Mouse (Mus musculus) MEL (cell line): ENCODE data around the gene Sost. TPM values are rescaled to one million over a fixed set of nuclear protein-coding genes. Genes with fewer than 3 reads are reported as not detected.

Experiments used
- DNase-seq: peaks from one replicate; pipeline ENCODE4 v3.0.0; 2011; ENCODE audit warnings: low read depth, low spot score
- H3K27ac ChIP-seq: 2 replicates; pipeline ENCODE4 v1.5.1; 2012; ENCODE audit warnings: low read depth, mild to moderate bottlenecking, control low read depth, low read length, moderate library complexity; ENCODE audit not compliant: control insufficient read depth
- H3K27me3 ChIP-seq, 2 experiments: fragments of 150-350 bp in 1 of 2; sonication (generic) in 1 of 2; 2 replicates each; pipeline ENCODE4 v1.6.1; 2012; ENCODE audit warnings: low read length in 2 of 2, mild to moderate bottlenecking in 2 of 2, improper control_type of control experiment in 1 of 2, moderate library complexity in 1 of 2; ENCODE audit not compliant: insufficient read depth in 2 of 2, control insufficient read depth in 1 of 2
- H3K36me3 ChIP-seq, 2 experiments: 2 replicates each; pipeline ENCODE4 v1.6.1; 2012 to 2014; ENCODE audit warnings: low read length in 2 of 2, improper control_type of control experiment in 1 of 2, inconsistent platforms in 1 of 2, mild to moderate bottlenecking in 1 of 2; ENCODE audit not compliant: insufficient read depth in 2 of 2, control insufficient read depth in 1 of 2
- H3K4me1 ChIP-seq, 2 experiments: fragments of 150-350 bp in 1 of 2; sonication (generic) in 1 of 2; 2 replicates each; pipeline ENCODE4 v1.6.1; 2012; ENCODE audit warnings: low read length in 2 of 2, improper control_type of control experiment in 1 of 2, mild to moderate bottlenecking in 1 of 2; ENCODE audit not compliant: insufficient read depth in 2 of 2, control insufficient read depth in 1 of 2
- H3K4me3 ChIP-seq, 2 experiments: fragments of 150-350 bp in 1 of 2; sonication (generic) in 1 of 2; 2 replicates each; pipeline ENCODE4 v1.5.1; 2012; ENCODE audit warnings: low read depth in 2 of 2, low read length in 2 of 2, mild to moderate bottlenecking in 2 of 2, moderate library complexity in 2 of 2, control low read depth in 1 of 2, improper control_type of control experiment in 1 of 2; ENCODE audit not compliant: control insufficient read depth in 1 of 2, insufficient read depth in 1 of 2
- H3K79me2 ChIP-seq: 2 replicates; pipeline ENCODE4 v1.6.1; 2012; ENCODE audit warnings: mild to moderate bottlenecking, low read length, moderate library complexity; ENCODE audit not compliant: control insufficient read depth, poor library complexity, insufficient read depth
- H3K9ac ChIP-seq: 2 replicates; pipeline ENCODE4 v1.6.1; 2012; ENCODE audit warnings: low read depth, mild to moderate bottlenecking, control low read depth, low read length, moderate library complexity; ENCODE audit not compliant: control insufficient read depth, poor library complexity, severe bottlenecking
- H3K9me3 ChIP-seq: fragments of 150-350 bp; sonication (generic); replicated peaks from 2 replicates; pipeline ENCODE4 v1.6.1; 2012; ENCODE audit warnings: mild to moderate bottlenecking, low read length, improper control_type of control experiment, moderate library complexity; ENCODE audit not compliant: insufficient read depth
- CTCF ChIP-seq, 3 experiments: IDR thresholded peaks in 2 of 3; conservative IDR thresholded peaks in 1 of 3; 2 replicates each; pipeline ENCODE4 v1.5.1; 2011 to 2012; ENCODE audit warnings: low read length in 3 of 3, low read depth in 2 of 3, mild to moderate bottlenecking in 2 of 3, improper control_type of control experiment in 1 of 3, inconsistent platforms in 1 of 3, mixed read lengths in 1 of 3, moderate library complexity in 1 of 3; ENCODE audit not compliant: control insufficient read depth in 1 of 3, insufficient read depth in 1 of 3, poor library complexity in 1 of 3, severe bottlenecking in 1 of 3
- E2F4 ChIP-seq: IDR thresholded peaks from 2 replicates; pipeline ENCODE4 v1.6.1; 2011; ENCODE audit warnings: low read depth, low read length, improper control_type of control experiment, borderline replicate concordance
- ELF1 ChIP-seq: IDR thresholded peaks from 2 replicates; pipeline ENCODE4 v1.6.1; 2014; ENCODE audit warnings: low read depth, mild to moderate bottlenecking, inconsistent platforms, low read length, improper control_type of control experiment, moderate library complexity
- ETS1 ChIP-seq: IDR thresholded peaks from 2 replicates; pipeline ENCODE4 v1.6.1; 2012; ENCODE audit warnings: low read depth, mild to moderate bottlenecking, inconsistent platforms, low read length, improper control_type of control experiment, moderate library complexity
- GABPA ChIP-seq: IDR thresholded peaks from 2 replicates; pipeline ENCODE4 v1.6.1; 2012; ENCODE audit warnings: low read depth, mild to moderate bottlenecking, inconsistent platforms, low read length, improper control_type of control experiment, moderate library complexity
- GATA1 ChIP-seq: IDR thresholded peaks from 2 replicates; pipeline ENCODE4 v1.6.1; 2011; ENCODE audit warnings: low read depth, low read length, improper control_type of control experiment
- HCFC1 ChIP-seq: IDR thresholded peaks from 2 replicates; pipeline ENCODE4 v1.6.1; 2012; ENCODE audit warnings: low read depth, mild to moderate bottlenecking, inconsistent platforms, low read length, improper control_type of control experiment, moderate library complexity
- JUND ChIP-seq: IDR thresholded peaks from 2 replicates; pipeline ENCODE4 v1.6.1; 2011; ENCODE audit warnings: low read depth, mild to moderate bottlenecking, improper control_type of control experiment, low read length
- KAT2A ChIP-seq: conservative IDR thresholded peaks from 2 replicates; pipeline ENCODE4 v1.6.1; 2012; ENCODE audit warnings: low read depth, low read length, improper control_type of control experiment, inconsistent platforms
- MAX ChIP-seq: IDR thresholded peaks from 2 replicates; pipeline ENCODE4 v1.6.1; 2011; ENCODE audit warnings: low read length, improper control_type of control experiment
- MAZ ChIP-seq: IDR thresholded peaks from 2 replicates; pipeline ENCODE4 v1.6.1; 2012; ENCODE audit warnings: low read depth, mild to moderate bottlenecking, inconsistent platforms, low read length, improper control_type of control experiment
- MEF2A ChIP-seq: IDR thresholded peaks from 2 replicates; pipeline ENCODE4 v1.6.1; 2014; ENCODE audit warnings: low read depth, mild to moderate bottlenecking, inconsistent platforms, low read length, improper control_type of control experiment; ENCODE audit not compliant: poor library complexity, insufficient replicate concordance, severe bottlenecking; ENCODE audit errors: extremely low read depth
- MYC ChIP-seq: IDR thresholded peaks from 2 replicates; pipeline ENCODE4 v1.6.1; 2011; ENCODE audit warnings: low read depth, mild to moderate bottlenecking, low read length, improper control_type of control experiment, moderate library complexity
- POLR2A ChIP-seq, 2 experiments: IDR thresholded peaks; 2 replicates each; pipeline ENCODE4 v1.6.1; 2011 to 2012; ENCODE audit warnings: low read length in 2 of 2, mild to moderate bottlenecking in 2 of 2, control low read depth in 1 of 2, improper control_type of control experiment in 1 of 2, low read depth in 1 of 2, moderate library complexity in 1 of 2; ENCODE audit not compliant: control insufficient read depth in 1 of 2, insufficient read depth in 1 of 2, poor library complexity in 1 of 2
- RAD21 ChIP-seq: IDR thresholded peaks from 2 replicates; pipeline ENCODE4 v1.6.1; 2011; ENCODE audit warnings: mild to moderate bottlenecking, low read depth, low read length, improper control_type of control experiment
- RCOR1 ChIP-seq: IDR thresholded peaks from 2 replicates; pipeline ENCODE4 v1.6.1; 2012; ENCODE audit warnings: low read depth, mild to moderate bottlenecking, inconsistent platforms, low read length, improper control_type of control experiment
- SMC3 ChIP-seq: IDR thresholded peaks from 2 replicates; pipeline ENCODE4 v1.6.1; 2011; ENCODE audit warnings: low read depth, low read length, improper control_type of control experiment
- TAL1 ChIP-seq: IDR thresholded peaks from 2 replicates; pipeline ENCODE4 v1.6.1; 2012; ENCODE audit warnings: mild to moderate bottlenecking, inconsistent platforms, low read length, moderate library complexity, mixed read lengths
- TCF12 ChIP-seq: IDR thresholded peaks from 2 replicates; pipeline ENCODE4 v1.6.1; 2014; ENCODE audit warnings: low read depth, mild to moderate bottlenecking, inconsistent platforms, low read length, improper control_type of control experiment, moderate library complexity
- USF1 ChIP-seq: IDR thresholded peaks from 2 replicates; pipeline ENCODE4 v1.6.1; 2014; ENCODE audit warnings: low read depth, mild to moderate bottlenecking, inconsistent platforms, low read length, improper control_type of control experiment, moderate library complexity
- ZC3H11A ChIP-seq: IDR thresholded peaks from 2 replicates; pipeline ENCODE4 v1.6.1; 2012; ENCODE audit warnings: low read depth, mild to moderate bottlenecking, inconsistent platforms, low read length, improper control_type of control experiment
- ZKSCAN1 ChIP-seq: IDR thresholded peaks from 2 replicates; pipeline ENCODE4 v1.6.1; 2012; ENCODE audit warnings: low read depth, mild to moderate bottlenecking, inconsistent platforms, low read length, improper control_type of control experiment, moderate library complexity
- polyA plus RNA-seq, 2 experiments: library from polyadenylated mRNA; stranded (reverse) in 1 of 2; unstranded in 1 of 2; fragments of >175 nt in 1 of 2; fragments of >200 nt in 1 of 2; gene quantifications; 2 replicates each; pipeline versions ENCODE4 v1.2.1 to v1.2.4; 2012; ENCODE audit warnings: low replicate concordance in 2 of 2, low read depth in 1 of 2; ENCODE audit not compliant: insufficient read length in 2 of 2, insufficient read depth in 1 of 2, missing spikeins in 1 of 2
- total RNA-seq: library from RNA; depleted of rRNA; stranded (reverse); fragments of 300-350 nt; gene quantifications from 2 replicates; pipeline ENCODE4 v1.2.3, GENCODE M21; 2012

Gene Sost
- total and polyA plus RNA-seq, 3 experiments: not detected

- Histone ChIP-seq H3K9me3 (no peaks in the 10 kb centered on the region), H3K27me3 (peaks cover 2 to 3% of the 10 kb centered on the region in 2 experiments; a peak in 3 of 4 replicates), H3K36me3 (no peaks in the 10 kb centered on the region), H3K4me3 (no peak overlapping the region), H3K79me2 (no peaks in the 10 kb centered on the region), H3K9ac (no peak overlapping the region), H3K4me1 (no peaks in the 10 kb centered on the region), H3K27ac (no peak overlapping the region)
- TF ChIP-seq TAL1: no peak
- no peak for TF ChIP-seq KAT2A
- no peak for TF ChIP-seq ZKSCAN1
- TF ChIP-seq USF1: no peak
- TF ChIP-seq POLR2A (IDR thresholded peaks at IDR 0.05; ENCODE audit: control insufficient read depth in 1 of 2, insufficient read depth in 1 of 2, low read depth in 1 of 2, low read length in 2 of 2, poor library complexity in 1 of 2): no peak
- TF ChIP-seq ZC3H11A: no peak
- no peak for TF ChIP-seq ELF1
- no peak for TF ChIP-seq MEF2A
- no peak for TF ChIP-seq GABPA
- TF ChIP-seq ETS1: no peak
- TF ChIP-seq TCF12: no peak
- TF ChIP-seq MYC: no peak
- no peak for DNase-seq
These were observed 45.4 kb downstream of the Sost start for GRCm38 (mm10) chr11:101921361-101921952.

DNA sequence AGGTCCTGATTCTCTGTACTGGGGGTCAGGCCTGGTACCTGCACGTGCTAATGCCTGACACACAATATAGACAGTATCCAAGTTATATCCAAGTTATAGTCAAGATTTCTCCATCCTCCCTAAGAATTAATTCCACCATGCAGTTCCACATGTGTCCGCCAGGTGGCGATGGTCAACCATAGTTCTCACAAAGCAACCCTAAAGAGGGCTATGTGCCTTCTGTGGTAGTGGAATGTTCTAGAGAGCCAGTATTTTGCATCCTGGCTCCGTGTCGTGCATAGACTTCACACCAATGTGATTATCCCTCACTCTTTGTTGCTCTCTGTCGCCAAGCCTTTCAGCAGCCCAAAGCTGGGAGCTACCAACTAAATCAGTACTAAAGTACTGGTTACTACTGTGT lies 47.2 kb downstream of the Sost start:
- Histone ChIP-seq H3K27ac (no peak overlapping the region), H3K9me3 (no peaks in the 10 kb centered on the region), H3K9ac (no peak overlapping the region), H3K27me3 (peaks cover 2 to 4% of the 10 kb centered on the region in 2 experiments; a peak in 3 of 4 replicates), H3K79me2 (no peaks in the 10 kb centered on the region), H3K36me3 (no peaks in the 10 kb centered on the region), H3K4me3 (no peak overlapping the region), H3K4me1 (no peaks in the 10 kb centered on the region)
- DNase-seq: peak; percentile 84
- TF ChIP-seq ZC3H11A (peak; percentile 100), RAD21 (peak; percentile 100), MYC (0 out of 2 replicates have a peak, but pooled peaks have one; percentile 37), MAZ (peak; percentile 67; the same call in 1 of the 2 replicates), E2F4 (no peak), GATA1 (no peak), HCFC1 (no peak), MAX (peak; percentile 41; the same call in 1 of the 2 replicates), CTCF (IDR thresholded peaks at IDR 0.05 in 2 of 3, conservative IDR thresholded peaks at IDR 0.05 in 1 of 3; ENCODE audit: control insufficient read depth in 1 of 3, insufficient read depth in 1 of 3, low read depth in 2 of 3, low read length in 3 of 3, poor library complexity in 1 of 3, severe bottlenecking in 1 of 3) (peak; percentile 94 to 100 (median 99)), RCOR1 (peak; percentile 38; the same call in 1 of the 2 replicates), GABPA (0 out of 2 replicates have a peak, but pooled peaks have one; percentile 29), SMC3 (peak; percentile 100), JUND (peak; percentile 41; the same call in 1 of the 2 replicates)
